Comparison of ENCODE assay signal across 8 mouse cellular contexts in the genomic region with DNA sequence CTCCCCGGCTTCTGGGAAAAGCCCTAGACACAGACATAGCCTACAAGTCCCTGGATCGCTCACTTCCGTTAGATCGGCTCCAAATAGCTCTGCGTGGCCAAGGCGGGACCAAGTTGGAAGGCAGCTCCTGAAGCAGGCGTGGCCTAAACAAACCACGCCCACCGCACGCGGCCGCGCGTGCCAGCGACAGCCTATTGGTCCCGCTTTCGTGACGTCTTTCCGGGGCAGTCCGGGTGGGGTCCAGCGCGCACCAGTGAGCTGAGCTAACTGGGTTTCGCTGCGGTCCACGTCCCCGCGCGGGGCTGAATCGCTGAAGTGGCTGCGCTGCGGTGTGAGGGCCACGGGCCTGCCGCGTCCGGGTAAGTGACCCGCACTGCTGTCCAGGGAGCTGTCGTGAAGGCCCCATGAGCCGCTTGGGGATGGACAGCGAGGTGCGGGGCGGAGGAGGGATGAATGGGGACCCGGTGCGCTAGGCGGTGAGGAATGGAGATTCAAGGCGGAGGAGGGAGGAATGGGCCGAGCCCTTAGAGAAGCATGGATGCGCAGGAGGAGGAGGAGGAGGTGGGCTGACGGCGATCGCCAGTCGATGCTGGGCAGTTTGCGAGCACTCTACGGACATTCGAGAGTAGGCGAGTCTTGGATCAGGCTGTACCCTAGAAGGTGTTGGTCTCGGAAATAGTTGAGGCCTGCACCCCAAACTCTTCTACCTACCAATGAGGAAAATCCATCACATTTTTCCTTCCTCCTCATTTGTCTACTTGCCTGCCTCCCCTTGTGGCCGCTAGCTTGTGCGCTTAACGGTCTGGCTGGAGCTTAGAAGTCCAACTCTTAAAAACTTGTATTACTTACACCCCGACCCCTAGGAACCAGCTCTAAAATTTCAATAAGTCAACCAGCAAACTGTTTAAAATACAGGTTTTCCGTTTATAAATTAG. TPM values are rescaled to one million over a fixed set of nuclear protein-coding genes. Genes with fewer than 3 reads are reported as not detected.
DNase-seq lines count a peak whose midpoint lies in the region; ATAC-seq and TF ChIP-seq lines count a peak whose summit lies in the region.

A gene (plus strand): TSS at position 216 of the 935 bp plus-strand sequence.

- no peaks in the 10 kb centered on the region for H3K9me3 ChIP-seq in hindbrain, embryonic 10.5 days
- H3K9me3 ChIP-seq in lung, postnatal 0 days (ENCODE audit: low read length) = no peaks in the 10 kb centered on the region

- under 1% methylated on average over 61 of the region's 61 CpGs for WGBS in hindbrain, embryonic 10.5 days
- WGBS in lung, postnatal 0 days = 3% methylated on average over 61 of the region's 61 CpGs

- peak within 1 kb of the TSS; percentile 93 for H3K27ac ChIP-seq in hindbrain, embryonic 10.5 days
- H3K27ac ChIP-seq in lung, postnatal 0 days (ENCODE audit: low read length) = peak within 1 kb of the TSS; percentile 84

- H3K4me2 ChIP-seq in lung, postnatal 0 days (replicated peaks; ENCODE audit: low read depth, low read length) = peak within 1 kb of the TSS; percentile 86

- DNase-seq in MN1 (ENCODE audit: low spot score) = peak; percentile 93
- DNase-seq in cerebellum, adult 9-10 months = peak; percentile 99
- DNase-seq in hindbrain, embryonic 10.5 days (ENCODE audit: low spot score) = peak; percentile 98
- DNase-seq in layer of hippocampus, adult 9-11 months = peak; percentile 98
- peak; percentile 98 for DNase-seq in lung, postnatal 0 days (ENCODE audit: low spot score)
- DNase-seq in ovary, postnatal 14 days (ENCODE audit: low spot score) = peak; percentile 99
- peak; percentile 96 for DNase-seq in thymus, postnatal 14 days

- peaks cover 18% of the 10 kb centered on the region for H3K36me3 ChIP-seq in hindbrain, embryonic 10.5 days
- H3K36me3 ChIP-seq in lung, postnatal 0 days (ENCODE audit: insufficient read depth, low read length) = no peaks in the 10 kb centered on the region

- H3K4me1 ChIP-seq in hindbrain, embryonic 10.5 days (replicated peaks) = peaks cover 20% of the 10 kb centered on the region
- H3K4me1 ChIP-seq in lung, postnatal 0 days (ENCODE audit: insufficient read depth, low read depth, low read length) = 0 out of 2 replicates have a peak, but pooled peaks cover 3% of the 10 kb centered on the region

- TF ChIP-seq CTCF in lung, postnatal 0 days (IDR thresholded peaks at IDR 0.05) = peak; percentile 33; the same call in 1 of the 2 replicates

- peak within 1 kb of the TSS; percentile 65 for H3K9ac ChIP-seq in lung, postnatal 0 days (replicated peaks; ENCODE audit: low read depth)

- H3K27me3 ChIP-seq in hindbrain, embryonic 10.5 days (ENCODE audit: insufficient read depth, poor library complexity, severe bottlenecking) = no peaks in the 10 kb centered on the region
- H3K27me3 ChIP-seq in lung, postnatal 0 days (replicated peaks; ENCODE audit: insufficient read depth, low read length) = no peaks in the 10 kb centered on the region

- no peak for TF ChIP-seq EP300 in lung, postnatal 0 days (IDR thresholded peaks at IDR 0.05)

- peak within 1 kb of the TSS; percentile 88 for H3K4me3 ChIP-seq in hindbrain, embryonic 10.5 days
- peak within 1 kb of the TSS; percentile 72 for H3K4me3 ChIP-seq in lung, postnatal 0 days (ENCODE audit: low read depth, low read length)

- ATAC-seq in frontal cortex, adult (ENCODE audit: low TSS enrichment) = peak; percentile 96
- ATAC-seq in lung, postnatal 0 days = peak; percentile 99

RNA-seq across cellular contexts. Expression of the gene that starts here (rescaled TPM):
- 45.7 and 46.9 TPM in 2 replicates for polyA plus RNA-seq in hindbrain, embryonic 10.5 days (2016; fragmentation: Nextera tagmentation; extraction: Ambion mirVana)
- polyA plus RNA-seq in lung, postnatal 0 days (2015; fragmentation: Nextera tagmentation; extraction: Ambion mirVana) = 11.3 and 12.6 TPM in 2 replicates

Comparison
In these comparisons a context has a peak if more than half of its experiments do, and no peak if none do; other contexts are left out.
1. Peak in every context shown above with its lines: DNase-seq, ATAC-seq, H3K4me3 ChIP-seq and H3K27ac ChIP-seq.